Mouse (Mus musculus): ENCODE results near the gene Pygb. TPM values are rescaled to one million over a fixed set of nuclear protein-coding genes. Genes with fewer than 3 reads are reported as not detected.

Pygb gene
- polyA plus RNA-seq, 1 experiment from 2014 or later = 53.3 TPM

DNA sequence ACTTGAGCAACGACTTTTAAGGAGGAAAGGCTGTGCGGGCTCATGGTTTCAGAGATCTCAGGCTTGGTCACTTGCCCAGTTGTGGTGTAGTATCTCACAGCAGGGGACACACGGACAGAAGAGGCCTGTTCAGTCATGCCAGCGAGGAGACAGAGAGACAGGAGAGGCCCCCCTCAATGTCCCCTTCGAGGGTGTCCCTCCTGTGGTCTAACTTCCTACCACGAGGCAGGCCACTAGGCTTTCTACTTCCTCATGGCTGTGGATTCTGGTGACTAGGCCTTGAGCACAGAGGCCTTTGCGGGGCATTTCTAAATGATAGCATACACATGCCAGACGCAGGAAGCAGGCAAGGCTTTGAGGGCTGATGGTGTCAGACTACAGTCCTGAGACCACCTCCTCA is 36.5 kb downstream of the Pygb start:
- Histone ChIP-seq H3K4me3 (replicated peaks; ENCODE audit: low read depth, low read length) (no peak overlapping the region), H3K9me3 (replicated peaks; ENCODE audit: low read length) (no peaks in the 10 kb centered on the region), H3K27ac (no peak overlapping the region), H3K27me3 (ENCODE audit: insufficient read depth, low read length) (no peaks in the 10 kb centered on the region), H3K9ac (ENCODE audit: low read depth, low read length) (no peak overlapping the region), H3K4me2 (ENCODE audit: low read length) (no peak overlapping the region), H3K4me1 (replicated peaks; ENCODE audit: insufficient read depth, low read length) (no peaks in the 10 kb centered on the region), H3K36me3 (ENCODE audit: insufficient read depth, low read length) (peaks cover 67% of the 10 kb centered on the region)
- ATAC-seq (replicated peaks; ENCODE audit: low FRiP score, low read depth) (no peak), DNase-seq (ENCODE audit: low spot score) (no peak)
- 83% methylated on average over 8 of the region's 8 CpGs for WGBS
- no peak for TF ChIP-seq CTCF (IDR thresholded peaks at IDR 0.05; ENCODE audit: low read depth)

DNA sequence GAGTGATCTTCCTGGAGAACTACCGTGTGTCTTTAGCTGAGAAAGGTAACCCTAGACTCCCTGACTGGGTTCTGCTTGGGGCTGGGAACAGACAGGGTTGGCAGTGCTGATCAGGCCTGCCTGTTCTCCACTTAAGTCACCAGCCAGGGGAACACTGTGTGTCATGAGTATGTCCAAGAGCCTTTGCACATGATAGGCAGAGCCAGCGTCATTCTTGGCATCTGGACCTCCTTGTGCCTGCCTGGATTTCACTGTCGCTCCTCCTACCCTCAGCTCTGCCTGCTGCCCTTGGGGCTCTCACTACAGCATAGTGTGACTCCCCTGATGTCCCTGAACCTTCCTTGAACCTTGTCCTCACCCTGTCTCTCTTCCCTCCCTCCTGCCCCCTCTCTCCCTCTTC is 39.9 kb downstream of the Pygb start:
- Histone ChIP-seq H3K4me1 (replicated peaks; ENCODE audit: insufficient read depth, low read length) (no peaks in the 10 kb centered on the region), H3K36me3 (ENCODE audit: insufficient read depth, low read length) (peaks cover 67% of the 10 kb centered on the region), H3K27ac (no peak overlapping the region), H3K27me3 (ENCODE audit: insufficient read depth, low read length) (no peaks in the 10 kb centered on the region), H3K4me3 (replicated peaks; ENCODE audit: low read depth, low read length) (no peak overlapping the region), H3K9ac (ENCODE audit: low read depth, low read length) (no peak overlapping the region), H3K9me3 (replicated peaks; ENCODE audit: low read length) (no peaks in the 10 kb centered on the region), H3K4me2 (ENCODE audit: low read length) (no peak overlapping the region)
- TF ChIP-seq CTCF (IDR thresholded peaks at IDR 0.05; ENCODE audit: low read depth) = no peak
- no peak for ATAC-seq (replicated peaks; ENCODE audit: low FRiP score, low read depth)
- DNase-seq (ENCODE audit: low spot score) = no peak
- 84% methylated on average over 3 of the region's 3 CpGs for WGBS

DNA sequence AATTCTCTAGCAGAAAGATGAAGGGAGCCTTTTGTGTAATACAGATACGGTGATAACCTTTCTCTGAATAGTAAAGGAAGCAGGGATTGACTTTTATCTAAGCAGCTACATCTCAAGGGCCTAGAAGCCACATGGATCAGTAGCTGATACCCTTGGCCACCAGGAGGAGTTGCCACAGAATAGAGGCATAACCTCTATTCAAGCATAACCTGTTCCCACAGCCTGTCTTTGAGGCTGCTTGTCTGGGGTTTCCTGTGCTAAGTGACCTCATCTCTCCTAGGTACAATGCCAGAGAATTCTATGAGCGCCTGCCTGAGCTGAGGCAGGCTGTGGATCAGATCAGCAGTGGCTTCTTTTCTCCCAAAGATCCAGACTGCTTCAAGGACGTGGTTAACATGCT is 41.6 kb downstream of the Pygb start:
- TF ChIP-seq CTCF (IDR thresholded peaks at IDR 0.05; ENCODE audit: low read depth) = peak; percentile 47; the same call in 1 of the 2 replicates
- no peak overlapping the region for H3K4me2 ChIP-seq (ENCODE audit: low read length)
- H3K27me3 ChIP-seq (ENCODE audit: insufficient read depth, low read length) = no peaks in the 10 kb centered on the region
- no peak overlapping the region for H3K9ac ChIP-seq (ENCODE audit: low read depth, low read length)
- H3K4me3 ChIP-seq (replicated peaks; ENCODE audit: low read depth, low read length) = no peak overlapping the region
- 85% methylated on average over 3 of the region's 3 CpGs for WGBS
- H3K9me3 ChIP-seq (replicated peaks; ENCODE audit: low read length) = no peaks in the 10 kb centered on the region
- H3K4me1 ChIP-seq (replicated peaks; ENCODE audit: insufficient read depth, low read length) = no peaks in the 10 kb centered on the region
- no peak overlapping the region for H3K27ac ChIP-seq
- peaks cover 72% of the 10 kb centered on the region for H3K36me3 ChIP-seq (ENCODE audit: insufficient read depth, low read length)
- ATAC-seq (replicated peaks; ENCODE audit: low FRiP score, low read depth) (no peak), DNase-seq (ENCODE audit: low spot score) (peak; percentile 11)

DNA sequence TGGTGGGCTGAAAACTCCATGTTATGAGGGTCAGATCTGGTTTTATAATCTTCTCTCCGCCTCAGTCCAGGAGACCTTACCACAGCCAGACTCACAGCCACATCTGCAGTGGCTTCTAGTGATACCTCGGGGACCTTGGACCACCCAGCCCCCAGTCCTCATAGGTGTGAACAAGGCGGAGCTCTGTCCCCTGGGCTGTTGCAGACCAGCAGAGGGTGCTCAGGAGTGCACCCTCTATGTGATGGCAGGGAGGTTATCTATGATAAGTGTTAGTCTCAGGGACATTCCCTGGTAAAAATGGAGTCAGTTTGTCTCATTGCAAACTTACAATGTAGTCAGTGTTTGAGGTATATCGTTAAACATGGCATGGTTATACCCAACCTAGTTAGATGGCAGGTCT is 42.1 kb downstream of the Pygb start:
- H3K9me3 ChIP-seq (replicated peaks; ENCODE audit: low read length) = no peaks in the 10 kb centered on the region
- H3K27ac ChIP-seq = no peak overlapping the region
- TF ChIP-seq CTCF (IDR thresholded peaks at IDR 0.05; ENCODE audit: low read depth) = peak; percentile 25; the same call in 1 of the 2 replicates
- DNase-seq (ENCODE audit: low spot score) (no peak), ATAC-seq (replicated peaks; ENCODE audit: low FRiP score, low read depth) (no peak)
- no peak overlapping the region for H3K4me3 ChIP-seq (replicated peaks; ENCODE audit: low read depth, low read length)
- WGBS = 83% methylated on average over 4 of the region's 4 CpGs
- H3K36me3 ChIP-seq (ENCODE audit: insufficient read depth, low read length) = peaks cover 69% of the 10 kb centered on the region
- H3K27me3 ChIP-seq (ENCODE audit: insufficient read depth, low read length) = no peaks in the 10 kb centered on the region
- H3K4me1 ChIP-seq (replicated peaks; ENCODE audit: insufficient read depth, low read length) = no peaks in the 10 kb centered on the region
- no peak overlapping the region for H3K4me2 ChIP-seq (ENCODE audit: low read length)
- no peak overlapping the region for H3K9ac ChIP-seq (ENCODE audit: low read depth, low read length)

DNA sequence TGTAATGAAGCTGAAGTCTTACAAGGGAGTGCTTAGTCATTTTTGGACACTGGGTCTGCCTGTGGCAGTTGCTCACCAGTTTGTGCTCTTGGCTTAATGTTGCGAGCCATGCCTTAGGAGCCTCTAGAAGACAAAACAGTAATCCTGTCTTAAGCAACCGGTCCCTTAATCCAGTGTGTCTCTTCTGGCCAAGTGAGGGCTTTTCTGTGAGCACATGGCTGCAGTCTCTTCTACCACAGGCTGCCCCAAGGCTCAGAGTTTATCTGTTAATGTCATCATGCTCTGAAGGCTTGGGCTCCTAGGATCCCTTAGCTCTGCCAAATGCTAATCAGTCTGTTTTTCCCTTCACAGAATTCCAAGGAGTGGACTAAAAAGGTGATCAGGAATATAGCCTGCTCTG is 43.5 kb downstream of the Pygb start:
- H3K27me3 ChIP-seq (ENCODE audit: insufficient read depth, low read length) = no peaks in the 10 kb centered on the region
- no peak overlapping the region for H3K4me2 ChIP-seq (ENCODE audit: low read length)
- 90% methylated on average over 2 of the region's 2 CpGs for WGBS
- no peaks in the 10 kb centered on the region for H3K9me3 ChIP-seq (replicated peaks; ENCODE audit: low read length)
- ATAC-seq (replicated peaks; ENCODE audit: low FRiP score, low read depth) (no peak), DNase-seq (ENCODE audit: low spot score) (no peak)
- H3K4me3 ChIP-seq (replicated peaks; ENCODE audit: low read depth, low read length) = no peak overlapping the region
- no peak overlapping the region for H3K9ac ChIP-seq (ENCODE audit: low read depth, low read length)
- H3K27ac ChIP-seq = no peak overlapping the region
- no peaks in the 10 kb centered on the region for H3K4me1 ChIP-seq (replicated peaks; ENCODE audit: insufficient read depth, low read length)
- no peak for TF ChIP-seq CTCF (IDR thresholded peaks at IDR 0.05; ENCODE audit: low read depth)
- peaks cover 58% of the 10 kb centered on the region for H3K36me3 ChIP-seq (ENCODE audit: insufficient read depth, low read length)

DNA sequence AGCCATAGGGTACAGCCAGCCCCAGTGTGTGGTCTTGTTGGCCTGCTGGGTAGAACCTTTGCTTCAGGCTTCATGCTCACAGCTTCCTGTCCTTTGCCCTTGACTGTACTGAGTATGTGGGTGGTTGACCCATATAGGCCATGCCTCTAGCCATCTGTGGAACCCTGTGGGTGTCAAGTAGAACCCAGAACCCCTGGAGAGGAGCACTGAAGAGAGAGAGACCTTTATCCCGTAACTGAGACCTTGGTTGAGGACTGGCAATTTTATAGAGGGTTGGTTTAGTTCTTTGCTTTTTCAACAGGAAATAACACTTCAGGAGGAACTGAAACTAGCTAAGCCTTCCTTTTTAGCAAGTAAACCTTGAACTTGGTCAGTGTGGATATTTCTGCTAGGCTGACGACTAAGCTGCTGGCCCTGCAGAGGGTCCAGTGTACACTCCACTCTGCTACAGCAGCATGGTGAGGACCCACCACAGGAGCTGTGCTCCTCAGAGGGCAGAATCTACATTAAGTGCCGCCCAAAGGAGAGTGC is 44.4 kb downstream of the Pygb start:
- H3K9ac ChIP-seq (ENCODE audit: low read depth, low read length) = no peak overlapping the region
- WGBS = 80% methylated on average over 3 of the region's 3 CpGs
- TF ChIP-seq CTCF (IDR thresholded peaks at IDR 0.05; ENCODE audit: low read depth) = no peak
- peaks cover 49% of the 10 kb centered on the region for H3K36me3 ChIP-seq (ENCODE audit: insufficient read depth, low read length)
- no peak overlapping the region for H3K4me3 ChIP-seq (replicated peaks; ENCODE audit: low read depth, low read length)
- H3K27me3 ChIP-seq (ENCODE audit: insufficient read depth, low read length) = no peaks in the 10 kb centered on the region
- no peaks in the 10 kb centered on the region for H3K9me3 ChIP-seq (replicated peaks; ENCODE audit: low read length)
- H3K27ac ChIP-seq = no peak overlapping the region
- H3K4me2 ChIP-seq (ENCODE audit: low read length) = no peak overlapping the region
- no peak for DNase-seq (ENCODE audit: low spot score)
- no peaks in the 10 kb centered on the region for H3K4me1 ChIP-seq (replicated peaks; ENCODE audit: insufficient read depth, low read length)
- ATAC-seq (replicated peaks; ENCODE audit: low FRiP score, low read depth) = no peak

DNA sequence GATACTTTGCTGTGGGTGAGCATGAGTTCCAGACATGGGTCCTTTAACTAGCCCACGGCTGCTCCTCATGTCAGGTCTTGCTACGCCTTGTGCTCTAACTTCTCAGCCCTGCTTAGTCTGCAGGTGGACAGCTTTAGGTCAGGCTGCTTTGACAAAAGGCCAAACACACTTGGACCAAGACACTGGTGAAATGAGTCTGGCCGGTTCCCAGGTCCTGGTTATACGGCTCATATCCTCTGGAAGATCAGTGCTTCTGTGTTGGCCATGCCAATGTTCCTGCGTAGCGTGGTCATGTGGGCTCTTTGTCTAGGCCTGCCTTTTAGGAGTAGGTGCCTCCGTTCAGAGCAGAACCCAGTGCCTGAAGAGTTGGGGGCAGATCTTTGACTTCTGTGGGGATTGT is 45.5 kb downstream of the Pygb start:
- Histone ChIP-seq H3K36me3 (ENCODE audit: insufficient read depth, low read length) (peaks cover 40% of the 10 kb centered on the region), H3K9ac (ENCODE audit: low read depth, low read length) (no peak overlapping the region), H3K4me2 (ENCODE audit: low read length) (no peak overlapping the region), H3K4me3 (replicated peaks; ENCODE audit: low read depth, low read length) (no peak overlapping the region), H3K27me3 (ENCODE audit: insufficient read depth, low read length) (no peaks in the 10 kb centered on the region), H3K27ac (no peak overlapping the region), H3K4me1 (replicated peaks; ENCODE audit: insufficient read depth, low read length) (no peaks in the 10 kb centered on the region), H3K9me3 (replicated peaks; ENCODE audit: low read length) (no peaks in the 10 kb centered on the region)
- ATAC-seq (replicated peaks; ENCODE audit: low FRiP score, low read depth) (no peak), DNase-seq (ENCODE audit: low spot score) (no peak)
- 85% methylated on average over 7 of the region's 7 CpGs for WGBS
- no peak for TF ChIP-seq CTCF (IDR thresholded peaks at IDR 0.05; ENCODE audit: low read depth)
